Mouse (Mus musculus): Measurements from ENCODE around the gene Rnf150.
"Not testable (repeated sequence)": the region's sequence is repeated elsewhere in the genome, so short reads cannot be mapped to it uniquely, and the experiment has no call there.

The Rnf150 gene

GRCm38 (mm10) chr8:83078701-83079533 lies 215.8 kb downstream of the Rnf150 start:
- DNase-seq = peak; percentile 16 to 36

DNA sequence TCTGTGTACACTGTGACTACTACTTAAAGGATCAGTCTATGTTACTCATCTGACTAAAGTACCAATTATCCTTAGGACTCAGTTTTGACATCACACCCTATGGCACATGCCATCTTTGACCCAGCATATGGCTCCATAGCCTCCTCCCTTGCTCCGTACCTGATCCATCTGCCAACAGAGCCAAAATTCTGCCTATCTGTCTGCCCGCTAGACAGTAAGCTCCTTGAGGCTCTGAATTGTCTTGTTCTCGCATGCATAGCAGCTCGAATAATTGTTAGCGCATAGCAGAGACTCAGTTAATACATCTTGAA lies 216.3 kb downstream of the Rnf150 start:
- no peak for DNase-seq

DNA sequence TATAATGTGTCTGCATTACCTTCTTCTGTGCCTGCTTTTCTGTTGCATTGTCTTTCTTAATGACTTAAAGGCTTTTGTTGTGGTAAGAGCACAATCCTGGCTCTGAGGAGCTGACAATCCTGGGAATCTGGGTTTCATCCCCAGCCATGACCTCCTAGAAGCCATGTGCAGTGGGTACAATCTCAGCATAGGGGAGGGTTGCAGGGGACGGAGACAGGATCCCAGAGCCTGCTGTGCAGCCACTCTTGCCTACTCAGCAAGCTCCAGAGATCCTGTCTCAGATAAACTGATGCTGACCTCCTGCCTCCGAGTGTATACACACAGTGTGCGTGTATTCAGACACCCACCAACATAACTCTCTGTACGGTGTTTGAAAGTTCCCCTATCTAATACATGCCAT lies 218.1 kb downstream of the Rnf150 start:
- DNase-seq = no peak

DNA sequence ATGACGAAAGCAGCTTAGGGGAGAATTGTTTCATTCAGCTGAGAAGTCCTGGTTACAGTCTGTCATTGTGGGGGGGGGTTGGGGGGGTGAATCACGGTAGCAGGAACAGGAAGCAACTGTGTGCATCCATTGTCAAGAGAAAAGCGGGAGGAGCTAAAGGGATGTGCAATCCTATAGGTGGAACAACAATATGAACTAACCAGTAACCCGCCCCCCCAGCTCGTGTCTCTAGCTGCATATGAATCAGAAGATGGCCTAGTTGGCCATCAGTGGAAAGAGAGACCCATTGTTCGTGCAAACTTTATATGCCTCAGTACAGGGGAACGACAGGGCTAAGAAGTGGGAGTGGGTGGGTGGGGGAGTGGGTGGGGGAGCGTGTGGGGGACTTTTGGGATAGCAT lies 218.7 kb downstream of the Rnf150 start:
- not testable (repeated sequence) for DNase-seq

DNA sequence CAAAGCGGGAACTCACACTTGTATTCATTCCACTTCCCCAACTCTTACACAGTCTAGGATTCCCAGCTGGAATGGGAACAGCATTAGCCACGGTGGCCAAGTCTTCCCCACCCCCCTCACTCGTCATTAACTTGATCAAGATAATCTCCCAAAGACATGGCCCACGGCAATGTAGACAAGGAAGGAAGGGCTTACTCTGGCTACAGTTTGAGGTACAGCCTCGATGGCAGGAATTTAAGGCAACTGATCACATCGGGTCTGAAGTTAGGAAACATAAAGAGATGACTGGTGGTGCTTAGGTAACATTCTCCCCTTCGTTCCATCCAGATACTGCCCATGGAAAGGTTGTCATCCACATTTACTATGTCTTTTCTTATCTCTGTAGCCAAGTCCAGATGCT lies 219.1 kb downstream of the Rnf150 start:
- DNase-seq = no peak

DNA sequence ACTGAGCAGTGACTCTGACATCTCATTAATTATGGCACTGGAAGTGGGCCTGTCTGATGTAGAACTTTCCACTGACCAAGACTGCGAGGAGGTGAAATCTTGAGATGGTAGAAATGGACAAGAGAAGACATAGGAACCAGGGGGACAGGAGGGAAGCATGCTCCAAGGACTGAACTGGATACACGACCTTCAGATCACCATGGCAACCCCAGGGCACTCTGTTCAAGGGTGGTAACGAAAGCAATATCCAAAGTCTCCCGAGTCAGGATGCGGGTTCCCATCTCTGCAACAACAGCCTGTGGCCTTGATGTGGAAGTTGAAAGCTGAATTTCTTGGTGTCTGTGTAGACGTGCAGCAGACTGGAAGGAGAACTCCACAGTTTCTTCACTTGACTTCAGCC lies 220.3 kb downstream of the Rnf150 start:
- no peak for DNase-seq

GRCm38 (mm10) chr8:83085581-83085980 lies 222.4 kb downstream of the Rnf150 start:
- DNase-seq = no peak

DNA sequence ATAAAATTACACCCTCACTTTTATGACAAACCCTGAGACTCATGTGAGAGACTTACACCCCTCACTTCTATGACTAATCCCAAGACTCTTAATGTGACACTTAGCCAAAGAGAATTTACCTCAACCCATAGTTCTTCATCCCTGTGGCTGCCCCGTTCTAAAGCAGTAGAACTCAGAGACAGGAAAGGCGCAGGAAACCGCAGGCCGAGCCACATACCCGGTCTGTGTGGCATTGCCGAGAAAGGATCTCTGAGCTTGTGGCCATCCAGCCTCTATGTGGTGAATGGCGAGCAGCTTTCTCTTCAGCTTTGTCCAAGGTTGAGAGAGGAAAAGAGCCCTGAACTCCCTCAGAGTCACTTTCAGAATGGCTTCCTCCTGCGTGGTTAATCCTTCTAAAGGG lies 223.5 kb downstream of the Rnf150 start:
- DNase-seq = no peak

GRCm38 (mm10) chr8:83087604-83088003 lies 224.4 kb downstream of the Rnf150 start:
- DNase-seq = no peak

- DNase-seq = no peak
Observed at GRCm38 (mm10) chr8:83088156-83088555, 225.0 kb downstream of the Rnf150 start.

GRCm38 (mm10) chr8:83089336-83089986 lies 226.3 kb downstream of the Rnf150 start:
- peak; percentile 52 to 86 for DNase-seq

DNA sequence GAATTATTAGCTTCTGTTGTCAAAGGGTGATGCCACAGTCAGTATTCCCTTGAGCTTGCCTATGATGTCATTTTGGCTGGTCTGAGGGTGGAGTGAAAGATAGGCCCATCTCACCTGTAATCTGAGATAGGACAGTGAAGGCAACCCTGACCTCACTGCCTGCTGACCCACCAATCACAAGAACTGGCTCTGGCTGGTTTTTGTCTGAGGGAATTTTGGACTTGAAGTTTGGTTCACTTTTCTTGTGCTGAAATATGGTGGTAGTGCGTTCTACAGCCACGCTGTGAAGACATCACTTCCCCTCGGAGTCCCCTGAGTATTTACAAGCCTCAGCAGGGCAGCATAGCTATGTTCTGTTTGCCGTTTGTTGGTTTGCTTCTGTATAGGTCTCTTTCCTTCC lies 227.3 kb downstream of the Rnf150 start:
- no peak for DNase-seq

- DNase-seq = peak in 1 of 2 experiments; percentile 56
Observed at GRCm38 (mm10) chr8:83100041-83100440, 236.9 kb downstream of the Rnf150 start.

DNA sequence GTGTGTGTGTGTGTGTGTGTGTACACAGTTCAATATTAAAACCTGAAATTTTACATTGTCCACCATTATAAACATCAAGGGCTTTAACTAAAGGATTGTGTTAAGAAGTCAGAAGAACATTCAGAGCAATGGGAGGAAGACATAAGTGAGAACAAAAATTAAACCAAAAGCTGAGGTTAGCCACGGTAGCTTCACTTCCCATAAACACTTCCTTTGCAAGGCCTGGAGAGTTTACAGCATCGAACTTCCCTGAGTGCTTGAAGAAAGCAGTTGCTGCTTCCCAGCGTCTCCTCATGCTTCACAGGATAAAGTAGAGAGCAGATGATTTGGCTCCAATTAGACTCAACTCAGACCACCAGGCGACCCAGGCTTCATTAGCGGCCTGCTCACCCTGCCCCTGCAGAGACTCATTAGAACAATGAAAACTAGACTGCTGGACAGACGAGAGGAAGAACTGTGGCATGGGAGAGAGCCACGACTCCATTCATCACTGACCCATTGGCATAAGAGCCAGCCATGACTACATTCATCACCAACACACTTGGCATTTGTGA lies 239.9 kb downstream of the Rnf150 start:
- no peak for DNase-seq

DNA sequence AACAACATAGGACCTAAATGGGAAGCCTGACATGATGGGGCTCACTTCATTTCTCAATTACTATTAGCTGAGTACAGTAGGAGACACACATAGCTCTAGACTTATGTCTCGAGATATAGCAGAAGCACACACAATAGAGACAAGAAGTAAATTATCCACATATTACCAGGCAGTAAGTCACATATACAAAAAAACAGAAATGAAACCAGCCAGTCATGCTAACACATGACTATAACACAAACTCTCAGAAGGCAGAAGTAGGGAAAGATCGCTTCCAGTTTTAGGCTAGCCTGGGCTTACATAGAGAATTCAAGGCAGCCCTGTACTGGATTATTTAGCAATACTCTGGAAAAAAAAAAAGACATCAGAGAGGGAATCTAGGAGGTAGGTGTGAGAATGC lies 240.8 kb downstream of the Rnf150 start:
- no peak for DNase-seq

GRCm38 (mm10) chr8:83109756-83110155 lies 246.6 kb downstream of the Rnf150 start:
- DNase-seq = peak in 1 of 2 experiments; percentile 26

GRCm38 (mm10) chr8:83110177-83110576 lies 247.0 kb downstream of the Rnf150 start:
- DNase-seq = no peak

GRCm38 (mm10) chr8:83135086-83135485 lies 271.9 kb downstream of the Rnf150 start:
- DNase-seq = no peak

DNA sequence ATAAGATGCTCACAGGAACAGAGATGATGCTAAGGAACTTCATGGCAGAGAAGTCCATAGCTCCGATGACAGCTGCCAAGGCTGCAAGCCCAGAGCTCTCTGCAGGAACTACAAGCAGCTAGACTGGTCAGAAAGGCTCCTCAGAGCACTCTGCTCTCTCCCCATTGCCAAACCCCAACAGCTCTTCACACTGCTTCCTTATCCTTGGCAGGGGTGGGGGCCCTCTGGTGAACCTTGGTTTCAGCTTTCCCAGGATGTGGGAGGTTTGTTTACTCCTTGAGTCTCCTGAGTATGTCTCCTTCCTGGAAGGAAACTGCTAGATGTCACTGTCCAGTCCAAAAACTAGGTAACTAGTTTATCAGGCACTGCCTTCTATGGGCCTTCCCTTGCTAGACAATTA lies 276.9 kb downstream of the Rnf150 start:
- DNase-seq = peak; percentile 42 to 43

GRCm38 (mm10) chr8:83140701-83141111 lies 277.6 kb downstream of the Rnf150 start:
- DNase-seq = no peak

Measured in lung, postnatal 4 days (tissue).